Mouse (Mus musculus) left cerebral cortex, postnatal 25 days (tissue): ENCODE data around the gene Gse1. TPM values are rescaled to one million over a fixed set of nuclear protein-coding genes. Genes with fewer than 3 reads are reported as not detected.

Experiments used
- DNase-seq, 2 experiments: peaks; one replicate each; pipeline ENCODE4 v3.0.0; 2022; ENCODE audit warnings: low spot score in 2 of 2, mixed read lengths in 1 of 2
- intact Hi-C: fragments of 180-260 bp; cut with DNase I; formaldehyde crosslinking; loops from one replicate; pipeline ENCODE4 v1.15.1; 2025
- total RNA-seq, 2 experiments: library from RNA; stranded (reverse); gene quantifications; 2 replicates each; pipeline ENCODE4 v1.2.3; 2021

Gse1 gene
- total RNA-seq, 2 experiments from 2014 or later = 74.2 to 79.4 TPM

- DNase-seq = peak; percentile 62 to 74
- intact Hi-C loops = loop anchor here (5.0 kb wide), 3 partner anchors 111 to 236 kb away; no protein-coding TSS in a partner anchor
These were observed 310.4 kb downstream of the Gse1 start for GRCm38 (mm10) chr8:120538397-120539240.

- peak in 1 of 2 experiments; percentile 43 for DNase-seq
- intact Hi-C loops = loop anchor here (5.0 kb wide), 3 partner anchors 112 to 237 kb away; no protein-coding TSS in a partner anchor
These were observed 311.1 kb downstream of the Gse1 start for GRCm38 (mm10) chr8:120539381-120539774.

- DNase-seq = no peak
- intact Hi-C loops = loop anchor here (1.0 to 5.0 kb wide), 4 partner anchors 8 to 238 kb away; no protein-coding TSS in a partner anchor
These were observed 311.7 kb downstream of the Gse1 start for GRCm38 (mm10) chr8:120539775-120540625.

- no peak for DNase-seq
- intact Hi-C loops = no loop called here
These were observed 314.7 kb downstream of the Gse1 start for GRCm38 (mm10) chr8:120542995-120543394.

DNA sequence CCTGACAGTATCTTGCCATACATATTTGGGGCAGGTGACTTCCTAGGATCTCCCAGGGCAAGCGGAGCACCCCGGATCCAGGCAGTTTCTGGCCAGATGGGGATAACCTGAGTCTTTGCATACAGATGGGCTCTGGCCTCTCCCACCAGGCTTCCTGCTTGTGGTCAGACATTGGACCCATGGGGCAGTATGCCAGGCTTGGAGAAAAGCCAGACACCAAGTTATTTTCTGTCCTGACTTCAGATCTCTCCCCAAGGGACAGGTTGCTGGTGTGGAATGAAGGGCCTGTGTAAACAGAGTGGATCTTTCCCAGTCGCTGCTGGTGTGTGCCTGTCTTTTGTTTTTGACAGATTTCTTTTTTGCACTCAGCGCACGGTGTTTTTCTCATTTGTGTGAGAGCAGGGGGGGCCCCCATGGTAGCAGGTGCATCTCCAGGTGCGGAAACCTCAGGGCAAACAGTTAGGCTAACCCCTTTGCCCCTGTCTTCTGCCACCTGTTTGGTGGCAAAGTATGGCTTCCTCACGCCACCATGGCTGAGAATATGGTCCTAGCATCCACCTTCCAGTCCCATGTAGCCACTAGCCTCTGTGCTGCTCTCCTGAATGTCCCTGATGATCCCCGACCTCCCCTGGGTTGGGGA is 315.3 kb downstream of the Gse1 start:
- DNase-seq = no peak
- intact Hi-C loops = no loop called here

DNA sequence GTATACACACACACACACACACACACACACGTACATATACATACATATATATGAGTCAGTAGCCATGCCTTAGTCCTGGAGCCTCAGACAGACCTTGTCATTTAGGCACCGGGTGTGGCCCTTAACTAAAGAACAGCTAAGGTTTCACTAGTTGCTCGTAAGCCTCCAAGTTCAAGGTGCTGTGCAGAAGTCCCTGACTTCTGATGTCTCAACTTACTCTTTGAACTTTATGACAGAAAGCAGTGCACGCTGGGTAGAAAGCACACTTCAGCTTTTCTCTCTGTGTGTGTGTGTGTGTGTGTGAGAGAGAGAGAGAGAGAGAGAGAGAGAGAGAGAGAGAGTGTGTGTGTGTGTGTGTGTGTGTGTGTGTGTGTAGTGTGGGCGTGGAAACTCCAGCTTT is 315.9 kb downstream of the Gse1 start:
- intact Hi-C loops = no loop called here
- DNase-seq = no peak

DNA sequence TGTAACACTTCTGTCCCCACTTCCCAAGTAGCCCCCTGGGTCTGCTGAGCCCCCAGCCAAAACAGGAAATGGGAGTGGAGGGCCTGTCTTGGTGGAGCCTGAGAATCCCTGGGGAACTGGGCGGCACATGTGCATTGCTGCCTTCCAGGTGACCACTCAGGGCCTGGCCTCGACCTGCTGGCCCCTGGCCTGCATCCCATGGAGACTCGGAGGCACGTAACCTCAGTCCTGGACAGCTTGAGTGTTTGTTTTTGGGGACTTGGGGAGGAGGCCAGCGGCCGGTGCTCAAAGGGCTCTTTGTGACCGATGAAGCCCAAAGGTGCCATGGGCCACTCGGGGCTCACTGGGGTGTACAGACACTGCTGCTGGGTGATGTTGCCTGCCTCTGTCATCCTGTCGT is 319.3 kb downstream of the Gse1 start:
- intact Hi-C loops = no loop called here
- DNase-seq = no peak

GRCm38 (mm10) chr8:120548313-120548761 is 320.1 kb downstream of the Gse1 start:
- DNase-seq = peak; percentile 64 to 77
- intact Hi-C loops = loop anchor here (1.0 kb wide), 1 partner anchor 8 kb away; no protein-coding TSS in a partner anchor

DNA sequence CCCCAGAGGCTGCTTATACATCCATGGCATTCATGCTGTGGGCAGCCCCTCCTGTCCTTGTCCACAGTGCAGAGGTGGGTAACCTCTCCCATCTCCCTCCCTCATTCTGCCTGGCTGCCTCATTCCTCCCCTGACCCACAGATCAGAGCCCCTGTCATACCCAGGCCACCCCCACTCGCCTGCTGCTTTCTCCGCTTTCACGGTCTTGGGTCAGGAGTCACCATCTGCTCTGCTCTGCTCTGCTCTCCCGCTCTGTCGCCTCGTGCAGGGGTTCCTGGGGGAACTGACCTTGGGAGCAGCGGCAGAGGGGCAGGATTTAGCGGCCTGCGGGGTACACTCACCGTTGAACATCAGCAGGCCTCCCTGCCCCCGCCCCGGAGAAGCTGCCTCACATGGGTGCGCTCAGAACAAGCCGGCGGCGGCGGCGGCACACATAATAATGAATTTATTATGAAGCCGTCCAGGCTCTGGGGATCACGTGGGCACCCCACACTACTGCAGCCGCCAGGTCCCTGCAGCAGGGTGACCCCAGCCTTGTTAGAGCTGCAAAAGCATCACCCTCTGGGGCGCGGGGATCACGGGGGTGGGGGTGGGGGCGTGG is 321.2 kb downstream of the Gse1 start:
- intact Hi-C loops = no loop called here
- DNase-seq = peak in 1 of 2 experiments; percentile 51

- no peak for DNase-seq
- intact Hi-C loops = no loop called here
These were observed 321.7 kb downstream of the Gse1 start for GRCm38 (mm10) chr8:120549922-120550321.

GRCm38 (mm10) chr8:120550430-120550829 is 322.2 kb downstream of the Gse1 start:
- no peak for DNase-seq
- intact Hi-C loops = no loop called here

- no peak for DNase-seq
- intact Hi-C loops = no loop called here
These were observed 322.9 kb downstream of the Gse1 start for GRCm38 (mm10) chr8:120550937-120551676.

DNA sequence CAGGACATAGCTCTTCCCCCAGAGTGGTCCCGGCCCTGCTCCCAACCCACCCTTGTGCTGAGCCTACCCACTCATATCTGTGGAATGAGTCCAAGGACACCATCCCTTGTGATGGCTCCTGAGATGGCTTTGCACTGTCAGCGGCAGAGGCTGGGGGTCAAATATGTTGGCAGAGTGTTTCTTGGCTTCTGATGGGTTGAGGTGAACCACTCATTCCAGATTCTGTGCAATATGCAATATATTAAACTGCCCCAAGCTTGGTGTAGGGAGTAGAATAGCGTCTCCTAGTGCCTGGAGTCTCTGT is 323.4 kb downstream of the Gse1 start:
- no peak for DNase-seq
- intact Hi-C loops = no loop called here

GRCm38 (mm10) chr8:120552509-120552908 is 324.3 kb downstream of the Gse1 start:
- DNase-seq = no peak
- intact Hi-C loops = no loop called here

GRCm38 (mm10) chr8:120553441-120554123 is 325.3 kb downstream of the Gse1 start:
- intact Hi-C loops = no loop called here
- no peak for DNase-seq

DNA sequence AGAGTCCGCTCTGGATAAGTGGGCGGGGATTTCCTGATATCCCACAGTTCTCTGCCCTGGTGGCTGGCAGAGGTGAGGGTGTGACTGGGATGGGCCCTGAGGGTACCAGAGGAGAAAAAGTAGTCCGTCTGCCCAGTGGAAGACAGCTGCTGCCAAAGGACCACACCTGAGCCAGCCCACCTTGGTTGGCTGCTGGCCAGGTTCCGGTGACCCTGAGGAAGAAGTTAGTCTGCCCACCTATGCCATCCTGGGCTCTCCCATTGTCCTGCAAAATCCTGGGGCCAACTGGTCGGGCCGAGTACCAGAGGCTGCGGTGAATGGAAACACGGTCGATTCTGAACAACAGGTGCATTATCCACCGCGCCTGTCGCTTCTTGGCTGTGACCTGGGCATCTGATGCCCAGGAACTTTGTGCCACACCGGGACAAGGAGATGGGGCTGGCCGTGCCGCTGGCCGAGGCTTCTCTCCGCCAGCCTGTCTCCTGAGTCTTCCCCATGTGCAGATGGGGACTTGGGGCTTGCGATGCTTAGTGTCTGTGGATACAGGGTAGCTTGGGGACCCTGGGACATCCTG is 326.3 kb downstream of the Gse1 start:
- intact Hi-C loops = no loop called here
- DNase-seq = no peak

- intact Hi-C loops = no loop called here
- no peak for DNase-seq
These were observed 328.1 kb downstream of the Gse1 start for GRCm38 (mm10) chr8:120556198-120556892.
